Mouse (Mus musculus): ENCODE results near the gene Stk32c.

DNA sequence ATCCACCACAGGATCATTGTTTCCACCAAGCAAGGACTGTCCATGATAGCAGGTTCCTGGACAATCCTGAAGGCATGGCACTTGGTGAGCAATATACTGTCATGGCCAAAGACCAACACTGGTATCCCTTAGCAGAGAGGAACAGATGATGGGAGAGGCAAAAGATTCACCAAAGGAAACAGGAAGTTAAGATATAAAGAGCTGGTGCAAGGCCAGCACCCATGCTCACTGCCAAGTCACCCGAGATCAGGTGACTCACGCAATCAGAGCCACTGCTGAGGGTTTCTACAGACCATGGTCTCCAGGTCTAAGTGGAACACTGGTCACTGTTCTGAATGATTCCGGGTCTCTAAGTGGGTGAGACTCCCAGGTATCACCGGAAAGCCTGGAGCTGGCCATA lies 87.2 kb downstream of the Stk32c start:
- TF ChIP-seq CTCF (IDR thresholded peaks at IDR 0.05 in 2 of 3, conservative IDR thresholded peaks at IDR 0.05 in 1 of 3; ENCODE audit: control insufficient read depth in 1 of 3, insufficient read depth in 1 of 3, low read depth in 2 of 3, low read length in 3 of 3, poor library complexity in 1 of 3, severe bottlenecking in 1 of 3) (no peak), POLR2A (IDR thresholded peaks at IDR 0.05; ENCODE audit: control insufficient read depth in 1 of 2, insufficient read depth in 1 of 2, low read depth in 1 of 2, low read length in 2 of 2, poor library complexity in 1 of 2) (no peak), ZNF384 (IDR thresholded peaks at IDR 0.05; ENCODE audit: low read depth, low read length) (no peak), USF2 (IDR thresholded peaks at IDR 0.05; ENCODE audit: borderline replicate concordance in 1 of 2, insufficient read depth in 1 of 2, low read depth in 1 of 2, low read length in 2 of 2) (no peak)

Measured in MEL (cell line).